In genomic region chr4:85162468-85163312, GRCm38 (mm10) we compare ENCODE assay signal across 8 mouse cellular contexts. TPM values are rescaled to one million over a fixed set of nuclear protein-coding genes. Genes with fewer than 3 reads are reported as not detected.
DNase-seq lines count a peak whose midpoint lies in the region; ATAC-seq lines count a peak whose summit lies in the region.

No protein-coding gene starts in this region.

- 28% methylated on average over 27 of the region's 27 CpGs for WGBS in embryonic facial prominence, embryonic 10.5 days
- 28% methylated on average over 27 of the region's 27 CpGs for WGBS in hindbrain, embryonic 12.5 days

- peak; percentile 89 for ATAC-seq in hindbrain, embryonic 12.5 days (ENCODE audit: low FRiP score)
- ATAC-seq in erythroid progenitor cell, adult 5-6 weeks (replicated peaks; ENCODE audit: low FRiP score, poor library complexity, severe bottlenecking): no peak

- H3K4me2 ChIP-seq in hindbrain, embryonic 12.5 days (replicated peaks): peak overlapping the region; percentile 33; the same call in 1 of the 2 replicates

- no peaks in the 10 kb centered on the region for H3K36me3 ChIP-seq in embryonic facial prominence, embryonic 10.5 days (replicated peaks)
- H3K36me3 ChIP-seq in hindbrain, embryonic 12.5 days: no peaks in the 10 kb centered on the region

- peaks cover 7% of the 10 kb centered on the region; the same call in 1 of the 2 replicates for H3K27me3 ChIP-seq in embryonic facial prominence, embryonic 10.5 days (replicated peaks; ENCODE audit: low read depth, poor library complexity, severe bottlenecking)
- no peaks in the 10 kb centered on the region for H3K27me3 ChIP-seq in hindbrain, embryonic 12.5 days

- H3K9me3 ChIP-seq in embryonic facial prominence, embryonic 10.5 days: no peaks in the 10 kb centered on the region
- H3K9me3 ChIP-seq in hindbrain, embryonic 12.5 days (replicated peaks): no peaks in the 10 kb centered on the region

- H3K27ac ChIP-seq in embryonic facial prominence, embryonic 10.5 days (replicated peaks): peak overlapping the region; percentile 30; the same call in 1 of the 2 replicates
- H3K27ac ChIP-seq in hindbrain, embryonic 12.5 days: no peak overlapping the region

- peak overlapping the region; percentile 25; the same call in 1 of the 2 replicates for H3K4me3 ChIP-seq in embryonic facial prominence, embryonic 10.5 days
- no peak overlapping the region for H3K4me3 ChIP-seq in hindbrain, embryonic 12.5 days

- peak; percentile 43 for DNase-seq in 3T3-L1 (ENCODE audit: low read depth, low spot score)
- peak; percentile 31 for DNase-seq in adrenal gland, adult 8-10 months
- peak; percentile 73 for DNase-seq in embryonic facial prominence, embryonic 10.5 days (ENCODE audit: low spot score)
- peak; percentile 21 for DNase-seq in layer of hippocampus, adult 9-10 months (ENCODE audit: low spot score)
- peak; percentile 48 to 54 for DNase-seq in lung, postnatal 4 days
- DNase-seq in right cerebral cortex, postnatal 14 days: peak; percentile 62

- H3K9ac ChIP-seq in hindbrain, embryonic 12.5 days: no peak overlapping the region

- H3K4me1 ChIP-seq in embryonic facial prominence, embryonic 10.5 days: 0 out of 2 replicates have a peak, but pooled peaks cover 2% of the 10 kb centered on the region
- H3K4me1 ChIP-seq in hindbrain, embryonic 12.5 days: peaks cover 2% of the 10 kb centered on the region; the same call in 1 of the 2 replicates

RNA-seq across cellular contexts. Expression of gene Sh3gl2, which starts 42.2 kb away (rescaled TPM):
- total RNA-seq in adrenal gland, adult 8-10 months (2022): 10 to 100 TPM; 28.3 to 41.6 (median 38.0) TPM
- polyA plus RNA-seq in embryonic facial prominence, embryonic 10.5 days (2016; fragmentation: Nextera tagmentation; extraction: Ambion mirVana): 3.0 and 3.1 TPM in 2 replicates
- 22.4 and 24.0 TPM in 2 replicates for polyA plus RNA-seq in hindbrain, embryonic 12.5 days (2016; fragmentation: Nextera tagmentation; extraction: Ambion mirVana)
- total RNA-seq in erythroid progenitor cell, adult 5-6 weeks (2015; ENCODE audit: low replicate concordance): not detected in 2 replicates
- total RNA-seq in erythroid progenitor cell, adult 5-6 weeks (2017; ENCODE audit: low replicate concordance): not detected in 2 replicates

Comparison
In these comparisons a context has a peak if more than half of its experiments do, and no peak if none do; other contexts are left out.
1. DNase-seq: peak in every context shown above with its lines; median percentile 73 in embryonic facial prominence, embryonic 10.5 days; 62 in right cerebral cortex, postnatal 14 days; 51 in lung, postnatal 4 days; 43 in 3T3-L1; 31 in adrenal gland, adult 8-10 months; 21 in layer of hippocampus, adult 9-10 months.
2. RNA of gene Sh3gl2, which starts 42.2 kb away (total RNA-seq): 28.3 to 41.6 TPM in adrenal gland, adult 8-10 months; not detected in erythroid progenitor cell, adult 5-6 weeks; every median in the first group is over 10 times any median in the second.